Mouse (Mus musculus) C2C12 (cell line): ENCODE results near the gene Rabggta. TPM values are rescaled to one million over a fixed set of nuclear protein-coding genes. Genes with fewer than 3 reads are reported as not detected.

Source experiments
- H3K27me3 ChIP-seq: one replicate; pipeline ENCODE4 v1.6.1; 2011; ENCODE audit not compliant: control insufficient read depth, insufficient read depth, insufficient read length
- H3K36me3 ChIP-seq: one replicate; pipeline ENCODE4 v1.6.1; 2011; ENCODE audit not compliant: control insufficient read depth, insufficient read depth
- H3K4me3 ChIP-seq: one replicate; pipeline ENCODE4 v1.5.1; 2011; ENCODE audit warnings: mild to moderate bottlenecking, control low read depth; ENCODE audit not compliant: poor library complexity, insufficient read depth, severe bottlenecking
- H3K79me2 ChIP-seq: one replicate; pipeline ENCODE4 v1.6.1; 2011; ENCODE audit not compliant: control insufficient read depth, insufficient read depth
- H3K79me3 ChIP-seq: one replicate; pipeline ENCODE4 v1.6.1; 2011; ENCODE audit warnings: low read depth, control low read depth
- H3ac ChIP-seq: one replicate; pipeline ENCODE3; 2011; ENCODE audit warnings: low read depth; ENCODE audit not compliant: control insufficient read depth, insufficient read length
- CEBPB ChIP-seq: IDR thresholded peaks from one replicate; pipeline ENCODE4 v1.6.1; 2011; ENCODE audit warnings: low read depth, mild to moderate bottlenecking, control low read depth, moderate library complexity
- CTCF ChIP-seq: IDR thresholded peaks from one replicate; pipeline ENCODE4 v1.5.1; 2011; ENCODE audit not compliant: control insufficient read depth, insufficient read depth, insufficient read length
- FOSL1 ChIP-seq: IDR thresholded peaks from one replicate; pipeline ENCODE4 v1.8.0; 2011; ENCODE audit warnings: mild to moderate bottlenecking, low read length; ENCODE audit not compliant: poor library complexity, insufficient read depth, severe bottlenecking
- MAX ChIP-seq: IDR thresholded peaks from one replicate; pipeline ENCODE4 v1.6.1; 2011; ENCODE audit warnings: mild to moderate bottlenecking, control low read depth
- MYOD1 ChIP-seq: IDR thresholded peaks from one replicate; pipeline ENCODE4 v1.6.1; 2011; ENCODE audit warnings: low read depth; ENCODE audit not compliant: control insufficient read depth, insufficient read length
- MYOG ChIP-seq: IDR thresholded peaks from one replicate; pipeline ENCODE4 v1.6.1; 2011; ENCODE audit not compliant: control insufficient read depth, insufficient read length; ENCODE audit errors: extremely low read depth
- USF1 ChIP-seq: IDR thresholded peaks from one replicate; pipeline ENCODE4 v1.6.1; 2011; ENCODE audit warnings: low read depth, mild to moderate bottlenecking, control low read depth, moderate library complexity
- polyA plus RNA-seq: library from polyadenylated mRNA; unstranded; fragments of >200 nt; fragmentation: generic; extraction: Trizol; gene quantifications from one replicate; pipeline ENCODE4 v1.2.1, GENCODE M21; 2012; ENCODE audit warnings: missing spikeins

Rabggta gene
- polyA plus RNA-seq, 1 experiment = 11.9 TPM

DNA sequence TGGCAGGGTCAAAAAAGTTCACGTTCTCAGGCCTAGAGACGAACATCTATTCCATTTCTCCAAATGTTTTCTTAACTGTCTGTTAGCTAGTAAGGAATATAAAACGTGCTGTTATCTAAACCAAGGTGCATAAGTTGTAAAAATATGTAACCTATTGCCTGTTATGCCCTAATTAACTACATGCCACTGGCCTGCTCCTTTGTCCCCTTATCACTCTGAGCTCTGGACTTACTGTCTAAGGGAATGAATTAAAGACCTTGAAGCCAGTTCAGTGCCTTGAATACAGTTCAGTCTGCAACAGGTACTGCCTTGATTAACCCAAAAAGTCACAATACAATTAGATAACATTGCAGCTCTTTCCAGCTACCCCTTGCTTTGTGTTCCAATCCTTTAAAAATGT, 13.3 kb upstream of the Rabggta start:
- no peaks in the 10 kb centered on the region for H3K27me3 ChIP-seq
- H3K79me3 ChIP-seq = no peaks in the 10 kb centered on the region
- H3ac ChIP-seq = no peak overlapping the region
- no peak for TF ChIP-seq MAX
- TF ChIP-seq FOSL1 = no peak
- no peak for TF ChIP-seq CEBPB
- no peak for TF ChIP-seq MYOG
- TF ChIP-seq MYOD1 = no peak
- TF ChIP-seq USF1 = no peak
- TF ChIP-seq CTCF = no peak
- H3K36me3 ChIP-seq = peaks cover 6% of the 10 kb centered on the region
- H3K79me2 ChIP-seq = no peaks in the 10 kb centered on the region
- no peak overlapping the region for H3K4me3 ChIP-seq

DNA sequence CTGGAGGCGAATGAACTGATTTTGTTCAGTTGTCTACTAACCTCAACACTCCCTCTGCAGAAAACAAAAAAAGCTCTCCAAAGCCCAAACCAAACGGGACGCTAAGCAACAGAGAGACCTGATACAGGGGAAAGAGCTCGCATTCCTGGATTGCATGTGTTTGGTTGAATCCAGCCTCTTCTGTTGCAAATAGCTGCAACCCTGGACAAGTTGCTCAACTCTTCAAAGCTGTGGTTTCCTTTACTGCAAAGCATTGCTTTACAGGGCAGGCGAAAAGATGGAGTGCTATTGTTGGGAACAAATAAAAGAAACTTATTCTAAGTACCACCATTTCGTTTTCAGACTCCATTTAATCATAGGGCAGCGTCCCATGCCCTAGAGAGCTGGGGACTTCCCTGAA, 12.8 kb upstream of the Rabggta start:
- no peaks in the 10 kb centered on the region for H3K79me3 ChIP-seq
- no peaks in the 10 kb centered on the region for H3K27me3 ChIP-seq
- no peak overlapping the region for H3ac ChIP-seq
- H3K4me3 ChIP-seq = no peak overlapping the region
- H3K36me3 ChIP-seq = peaks cover 6% of the 10 kb centered on the region
- H3K79me2 ChIP-seq = no peaks in the 10 kb centered on the region
- TF ChIP-seq FOSL1 = no peak

DNA sequence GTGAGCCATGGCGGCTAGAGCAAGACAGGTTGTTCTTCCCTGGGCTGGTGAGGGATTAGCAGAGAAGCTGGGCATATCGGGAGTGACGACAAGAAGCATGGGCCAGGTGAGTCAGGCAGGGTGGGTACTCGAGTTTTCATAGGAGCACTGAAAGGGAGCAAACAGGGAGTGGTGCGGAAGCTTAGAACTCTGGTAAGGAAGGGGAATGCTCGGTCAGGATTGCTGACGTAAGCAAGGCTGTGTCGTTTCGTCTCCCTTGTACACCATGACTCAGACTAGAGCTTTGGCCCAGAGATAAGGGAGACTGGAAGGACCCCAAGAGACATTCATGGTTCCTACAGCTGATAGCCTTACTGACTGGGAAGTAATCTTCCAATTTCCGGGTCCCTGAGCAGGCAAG, 11.8 kb upstream of the Rabggta start:
- Histone ChIP-seq H3K36me3 (peaks cover under 1% of the 10 kb centered on the region), H3K79me3 (no peaks in the 10 kb centered on the region), H3K4me3 (no peak overlapping the region), H3K27me3 (no peaks in the 10 kb centered on the region), H3ac (no peak overlapping the region), H3K79me2 (no peaks in the 10 kb centered on the region)
- no peak for TF ChIP-seq FOSL1
- TF ChIP-seq MYOG = no peak
- no peak for TF ChIP-seq CEBPB
- TF ChIP-seq CTCF = no peak
- TF ChIP-seq MAX = no peak
- TF ChIP-seq MYOD1 = no peak
- TF ChIP-seq USF1 = no peak

DNA sequence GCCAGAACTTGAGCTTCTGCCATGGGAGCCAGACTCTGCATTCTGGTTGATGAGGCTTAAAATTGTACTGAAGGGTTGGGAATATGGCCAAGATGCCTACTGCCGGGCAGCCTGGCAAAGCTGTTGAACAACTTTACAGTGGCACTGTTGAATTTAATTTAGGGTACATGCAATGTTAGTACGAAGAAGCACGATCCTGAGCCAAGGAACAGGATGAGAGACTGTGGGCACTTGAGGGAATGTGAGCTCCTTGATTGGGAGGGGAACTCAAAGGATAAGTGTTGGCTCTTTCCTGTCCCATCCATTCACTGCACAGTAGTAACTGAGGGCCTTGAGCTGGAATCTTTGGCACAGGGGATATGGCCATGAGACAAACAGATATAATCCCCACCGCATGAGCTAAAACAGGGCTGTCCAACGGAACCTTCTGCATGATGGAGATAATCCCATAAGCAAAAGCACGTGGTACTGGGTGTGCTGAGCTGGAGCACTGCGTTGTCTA, 8.5 kb upstream of the Rabggta start:
- no peaks in the 10 kb centered on the region for H3K36me3 ChIP-seq
- H3K27me3 ChIP-seq = no peaks in the 10 kb centered on the region
- no peaks in the 10 kb centered on the region for H3K79me3 ChIP-seq
- no peak overlapping the region for H3K4me3 ChIP-seq
- H3ac ChIP-seq = no peak overlapping the region
- H3K79me2 ChIP-seq = no peaks in the 10 kb centered on the region
- no peak for TF ChIP-seq USF1

DNA sequence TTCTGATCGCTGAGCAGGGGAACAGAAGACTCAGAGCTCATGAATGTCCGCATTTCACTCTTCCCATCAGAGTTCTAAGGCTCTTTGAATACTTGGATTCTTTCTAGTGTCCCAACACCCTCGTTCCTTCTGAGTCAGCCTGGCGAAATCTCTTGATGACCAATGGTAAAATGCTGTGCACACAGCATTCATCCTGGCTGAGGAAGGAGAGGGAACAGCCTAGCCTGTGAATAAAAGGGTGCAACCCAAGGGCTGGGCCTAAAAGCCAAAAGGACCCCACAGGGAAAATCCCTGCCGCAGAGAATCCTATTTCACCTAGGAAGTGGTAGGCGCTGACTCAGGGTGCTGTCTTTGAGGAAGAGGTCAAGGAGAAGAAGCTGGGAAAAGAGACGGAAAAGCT, 8.1 kb upstream of the Rabggta start:
- TF ChIP-seq MYOD1 (no peak), CTCF (no peak), USF1 (no peak), MYOG (no peak), CEBPB (no peak), FOSL1 (no peak), MAX (no peak)
- no peaks in the 10 kb centered on the region for H3K36me3 ChIP-seq
- no peak overlapping the region for H3K4me3 ChIP-seq
- H3K79me2 ChIP-seq = no peaks in the 10 kb centered on the region
- H3ac ChIP-seq = no peak overlapping the region
- no peaks in the 10 kb centered on the region for H3K27me3 ChIP-seq
- H3K79me3 ChIP-seq = no peaks in the 10 kb centered on the region

DNA sequence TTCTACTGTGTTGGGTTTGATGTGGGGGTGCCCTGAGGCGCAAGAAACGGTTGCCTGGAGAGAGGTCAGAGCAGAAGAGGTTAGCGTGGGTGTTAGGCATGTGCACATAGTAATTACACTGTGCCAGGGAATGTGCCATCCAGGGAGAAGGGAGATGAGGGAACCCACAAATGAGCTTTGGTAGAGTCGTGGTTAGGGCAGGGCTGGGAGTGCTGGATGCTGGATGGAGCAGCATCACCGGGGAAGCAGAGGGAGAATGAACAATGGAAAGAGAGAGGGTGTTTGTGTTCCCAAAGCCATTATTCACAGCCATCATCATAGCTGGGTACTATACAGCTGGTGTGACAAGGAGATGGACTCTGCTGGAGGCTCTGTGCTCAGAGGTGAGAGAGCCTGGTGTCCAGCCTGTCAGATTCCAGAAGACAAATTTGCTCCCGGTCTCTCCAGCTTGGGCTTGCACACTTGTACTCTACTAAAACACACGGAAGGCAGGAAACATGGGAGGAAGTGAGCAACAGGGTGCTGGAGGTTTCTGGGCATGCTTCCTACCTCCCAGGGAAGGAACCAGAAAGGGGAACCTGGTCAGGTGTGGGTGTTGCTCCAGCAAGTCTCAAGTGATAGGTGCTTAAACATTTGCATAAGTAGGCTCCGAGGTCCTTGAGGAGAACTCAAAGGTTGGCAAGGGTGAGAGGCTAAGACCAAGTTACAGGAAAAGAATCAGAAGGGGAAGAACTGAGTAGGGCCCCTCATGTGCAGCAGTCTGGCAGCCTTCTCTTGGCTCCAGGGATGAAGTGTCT, 6.0 kb upstream of the Rabggta start:
- H3ac ChIP-seq = no peak overlapping the region
- no peaks in the 10 kb centered on the region for H3K27me3 ChIP-seq
- no peaks in the 10 kb centered on the region for H3K36me3 ChIP-seq
- no peaks in the 10 kb centered on the region for H3K79me2 ChIP-seq
- H3K4me3 ChIP-seq = no peak overlapping the region
- no peaks in the 10 kb centered on the region for H3K79me3 ChIP-seq
- no peak for TF ChIP-seq CEBPB
